Mouse (Mus musculus): Measurements from ENCODE around the gene Sh3rf1. TPM values are rescaled to one million over a fixed set of nuclear protein-coding genes. Genes with fewer than 3 reads are reported as not detected.
"Not testable (repeated sequence)": the region's sequence is repeated elsewhere in the genome, so short reads cannot be mapped to it uniquely, and the experiment has no call there.

Gene Sh3rf1
- polyA plus RNA-seq, 1 experiment from 2014 or later, result 4.8 TPM

DNA sequence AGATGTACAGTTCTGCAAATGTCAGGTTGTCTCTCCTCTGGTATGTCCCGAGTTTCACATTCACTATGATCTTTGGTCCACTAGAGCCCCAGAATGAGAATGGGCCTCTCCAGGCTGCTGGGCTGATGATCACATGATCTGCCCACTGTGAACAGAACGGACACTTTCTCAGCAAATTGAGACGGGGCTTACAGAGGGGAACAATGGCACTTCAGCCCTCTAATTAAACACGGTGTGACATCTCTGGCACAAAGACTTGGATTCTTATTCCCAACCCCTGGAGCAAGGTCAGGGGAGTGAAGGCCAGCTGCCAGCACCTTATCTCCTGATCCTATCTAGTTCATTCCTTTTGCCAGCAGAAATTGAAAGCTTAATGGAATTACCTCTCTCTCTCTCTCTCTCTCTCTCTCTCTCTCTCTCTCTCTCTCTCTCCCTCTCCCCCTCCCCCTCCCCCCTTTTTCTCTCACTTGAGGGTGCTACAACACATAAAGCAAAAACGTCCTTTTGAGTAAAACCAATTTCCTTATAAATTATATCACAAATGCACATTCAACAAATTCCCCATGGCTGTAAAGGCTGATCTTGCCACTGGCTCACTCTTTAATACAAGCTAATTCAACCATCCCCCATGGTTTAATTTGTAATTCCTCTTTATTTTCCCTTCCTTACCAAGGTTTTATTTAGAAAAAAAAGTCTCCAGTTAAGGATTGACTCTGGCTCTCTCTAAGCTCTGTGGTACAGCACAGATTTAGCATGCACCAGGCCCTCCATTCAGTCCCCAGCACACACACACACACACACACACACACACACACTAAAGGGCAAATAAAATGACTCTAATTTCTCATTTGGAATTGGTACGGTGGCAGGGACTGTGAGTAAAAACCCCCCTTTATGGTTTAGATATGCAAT, 179.8 kb downstream of the Sh3rf1 start:
- 24% methylated on average over 6 of the region's 6 CpGs for WGBS
- H3K36me3 ChIP-seq (ENCODE audit: control insufficient read depth, insufficient read depth, low read length), result no peaks in the 10 kb centered on the region
- no peak overlapping the region for H3K4me2 ChIP-seq (replicated peaks; ENCODE audit: low read depth)
- no peak for DNase-seq (ENCODE audit: low spot score)
- H3K4me3 ChIP-seq (ENCODE audit: low read depth, low read length), result no peak overlapping the region
- no peak overlapping the region for H3K27ac ChIP-seq (replicated peaks)
- H3K9me3 ChIP-seq (ENCODE audit: control insufficient read depth, low read length), result no peaks in the 10 kb centered on the region
- no peaks in the 10 kb centered on the region for H3K4me1 ChIP-seq (replicated peaks; ENCODE audit: control insufficient read depth, insufficient read depth)
- no peak for TF ChIP-seq EP300 (optimal IDR thresholded peaks at IDR 0.05)
- TF ChIP-seq CTCF (IDR thresholded peaks at IDR 0.05; ENCODE audit: low read depth), result no peak
- no peaks in the 10 kb centered on the region for H3K27me3 ChIP-seq (ENCODE audit: control insufficient read depth, insufficient read depth, low read length)
- no peak for ATAC-seq (ENCODE audit: low FRiP score, low TSS enrichment)
- H3K9ac ChIP-seq (ENCODE audit: low read length), result no peak overlapping the region

DNA sequence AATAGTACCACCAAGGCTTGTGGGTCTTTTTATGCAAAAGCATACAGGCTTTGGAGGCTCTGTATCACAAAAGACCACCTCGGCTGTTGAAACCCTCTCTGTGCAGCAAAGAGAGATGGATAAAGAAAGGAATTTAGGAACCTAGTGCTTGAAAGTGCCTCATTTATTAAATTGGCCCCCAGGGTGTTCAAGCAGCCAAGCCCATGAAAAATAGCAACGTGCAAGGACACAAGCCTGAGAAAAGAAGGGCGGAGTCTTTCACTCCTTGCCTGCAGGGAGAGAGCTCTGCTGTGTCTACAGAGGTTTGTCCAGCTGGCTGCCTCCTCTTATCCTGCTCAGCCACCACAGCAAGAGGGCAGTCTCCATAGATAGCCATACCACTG, 180.5 kb downstream of the Sh3rf1 start:
- Histone ChIP-seq H3K9ac (ENCODE audit: low read length) (no peak overlapping the region), H3K9me3 (ENCODE audit: control insufficient read depth, low read length) (no peaks in the 10 kb centered on the region), H3K27me3 (ENCODE audit: control insufficient read depth, insufficient read depth, low read length) (no peaks in the 10 kb centered on the region), H3K4me1 (replicated peaks; ENCODE audit: control insufficient read depth, insufficient read depth) (no peaks in the 10 kb centered on the region), H3K27ac (replicated peaks) (no peak overlapping the region), H3K4me2 (replicated peaks; ENCODE audit: low read depth) (no peak overlapping the region), H3K4me3 (ENCODE audit: low read depth, low read length) (no peak overlapping the region), H3K36me3 (ENCODE audit: control insufficient read depth, insufficient read depth, low read length) (no peaks in the 10 kb centered on the region)
- no peak for DNase-seq (ENCODE audit: low spot score)
- TF ChIP-seq CTCF (IDR thresholded peaks at IDR 0.05; ENCODE audit: low read depth) (peak; percentile 24; the same call in 1 of the 2 replicates), EP300 (optimal IDR thresholded peaks at IDR 0.05) (no peak)
- peak; percentile 67 for ATAC-seq (ENCODE audit: low FRiP score, low TSS enrichment)
- 49% methylated on average over 3 of the region's 3 CpGs for WGBS

DNA sequence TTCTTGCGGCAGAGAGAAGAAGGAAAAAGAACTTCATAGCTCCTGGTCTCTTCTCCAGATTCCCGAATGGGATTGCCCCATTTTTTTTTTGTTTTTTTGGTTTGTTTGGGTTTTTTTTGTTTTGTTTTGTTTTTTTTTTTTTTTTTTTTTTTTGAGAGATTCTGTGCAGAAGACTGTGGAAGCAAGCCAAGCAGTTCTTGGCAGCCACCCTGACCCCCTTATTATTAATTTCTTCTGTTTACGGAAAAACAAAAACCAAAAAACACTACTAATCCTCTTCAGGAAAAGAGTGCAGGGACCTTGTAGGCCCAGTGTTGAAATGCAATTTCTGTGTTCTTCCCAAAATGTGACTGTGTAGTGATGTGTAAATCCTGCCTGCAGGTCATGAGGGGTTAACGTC, 185.4 kb downstream of the Sh3rf1 start:
- 81% methylated on average over 4 of the region's 4 CpGs for WGBS
- no peak for ATAC-seq (ENCODE audit: low FRiP score, low TSS enrichment)
- H3K36me3 ChIP-seq (ENCODE audit: control insufficient read depth, insufficient read depth, low read length), result no peaks in the 10 kb centered on the region
- H3K9ac ChIP-seq (ENCODE audit: low read length), result no peak overlapping the region
- H3K4me1 ChIP-seq (replicated peaks; ENCODE audit: control insufficient read depth, insufficient read depth), result no peaks in the 10 kb centered on the region
- no peak for DNase-seq (ENCODE audit: low spot score)
- TF ChIP-seq CTCF (IDR thresholded peaks at IDR 0.05; ENCODE audit: low read depth), result no peak
- TF ChIP-seq EP300 (optimal IDR thresholded peaks at IDR 0.05), result no peak
- H3K4me2 ChIP-seq (replicated peaks; ENCODE audit: low read depth), result no peak overlapping the region
- no peak overlapping the region for H3K4me3 ChIP-seq (ENCODE audit: low read depth, low read length)
- H3K27me3 ChIP-seq (ENCODE audit: control insufficient read depth, insufficient read depth, low read length), result no peaks in the 10 kb centered on the region
- no peaks in the 10 kb centered on the region for H3K9me3 ChIP-seq (ENCODE audit: control insufficient read depth, low read length)
- no peak overlapping the region for H3K27ac ChIP-seq (replicated peaks)

DNA sequence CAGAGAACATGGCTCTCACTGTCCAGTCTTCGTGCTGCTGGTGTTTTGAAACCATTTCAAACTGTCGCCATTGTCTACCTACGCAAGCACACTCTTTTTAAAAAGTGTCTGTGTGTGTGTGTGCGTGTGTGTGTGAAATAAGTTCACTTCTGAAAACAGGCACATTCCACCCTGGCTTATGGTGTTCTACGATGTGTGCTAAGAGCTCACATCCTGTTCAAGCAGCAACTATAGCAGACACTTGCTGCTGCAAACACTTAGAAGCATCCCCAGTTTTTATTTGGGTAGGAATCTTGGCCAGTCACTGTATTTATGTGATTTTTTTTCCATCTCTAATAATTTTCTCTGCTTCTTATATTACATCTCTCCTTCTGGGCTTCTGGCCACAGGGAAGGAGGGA, 186.0 kb downstream of the Sh3rf1 start:
- not testable (repeated sequence) for H3K4me3 ChIP-seq (ENCODE audit: low read depth, low read length); H3K9me3 ChIP-seq (ENCODE audit: control insufficient read depth, low read length); H3K4me1 ChIP-seq (replicated peaks; ENCODE audit: control insufficient read depth, insufficient read depth); H3K36me3 ChIP-seq (ENCODE audit: control insufficient read depth, insufficient read depth, low read length); H3K4me2 ChIP-seq (replicated peaks; ENCODE audit: low read depth); H3K27me3 ChIP-seq (ENCODE audit: control insufficient read depth, insufficient read depth, low read length); ATAC-seq (ENCODE audit: low FRiP score, low TSS enrichment); H3K27ac ChIP-seq (replicated peaks); H3K9ac ChIP-seq (ENCODE audit: low read length); DNase-seq (ENCODE audit: low spot score)
- 73% methylated on average over 5 of the region's 5 CpGs for WGBS

DNA sequence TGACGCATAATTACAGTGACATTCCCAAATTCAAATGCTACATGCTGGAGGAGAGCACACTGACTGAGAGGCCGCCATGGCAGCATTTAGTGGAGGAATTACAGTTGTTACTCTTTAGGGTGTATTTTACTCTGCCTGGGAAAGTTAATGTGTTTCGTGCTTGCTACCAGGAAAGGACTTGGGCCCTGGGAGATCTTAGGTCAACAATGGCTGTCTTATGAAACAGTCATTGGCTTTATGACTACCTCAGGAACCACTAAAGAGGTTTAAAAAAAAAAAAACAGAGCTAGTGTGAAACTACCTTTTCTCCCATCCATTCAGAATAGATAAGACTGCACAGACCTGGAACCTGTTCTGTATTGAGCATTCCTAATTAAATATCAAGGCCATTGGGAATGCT, 195.8 kb downstream of the Sh3rf1 start:
- Histone ChIP-seq H3K4me3 (ENCODE audit: low read depth, low read length) (no peak overlapping the region), H3K9ac (ENCODE audit: low read length) (no peak overlapping the region), H3K4me1 (replicated peaks; ENCODE audit: control insufficient read depth, insufficient read depth) (no peaks in the 10 kb centered on the region), H3K36me3 (ENCODE audit: control insufficient read depth, insufficient read depth, low read length) (no peaks in the 10 kb centered on the region), H3K27ac (replicated peaks) (no peak overlapping the region), H3K27me3 (ENCODE audit: control insufficient read depth, insufficient read depth, low read length) (no peaks in the 10 kb centered on the region), H3K9me3 (ENCODE audit: control insufficient read depth, low read length) (no peaks in the 10 kb centered on the region), H3K4me2 (replicated peaks; ENCODE audit: low read depth) (no peak overlapping the region)
- ATAC-seq (ENCODE audit: low FRiP score, low TSS enrichment) (no peak), DNase-seq (ENCODE audit: low spot score) (no peak)
- WGBS, result 81% methylated on average over 3 of the region's 3 CpGs
- TF ChIP-seq CTCF (IDR thresholded peaks at IDR 0.05; ENCODE audit: low read depth) (no peak), EP300 (optimal IDR thresholded peaks at IDR 0.05) (no peak)

DNA sequence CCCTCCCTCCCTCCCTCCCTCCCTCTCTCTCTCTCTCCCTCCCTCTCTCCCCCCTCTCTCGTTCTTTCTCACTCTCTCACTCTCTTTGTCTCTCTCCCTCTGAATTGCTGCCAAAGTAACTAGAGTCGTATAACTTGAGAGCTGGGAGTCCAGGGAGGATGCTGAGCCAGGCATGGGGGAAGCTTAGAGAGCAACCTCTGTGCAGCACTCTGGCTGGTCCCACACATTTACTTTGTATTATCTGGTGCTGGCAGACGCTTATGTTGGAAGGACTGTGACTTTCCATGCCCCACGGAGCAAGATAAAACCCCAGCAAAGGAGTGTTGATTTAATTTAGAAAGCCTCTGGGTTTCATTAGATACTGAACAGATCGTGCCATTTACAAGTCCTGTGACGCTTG, 196.5 kb downstream of the Sh3rf1 start:
- Histone ChIP-seq H3K9me3 (ENCODE audit: control insufficient read depth, low read length) (no peaks in the 10 kb centered on the region), H3K4me2 (replicated peaks; ENCODE audit: low read depth) (no peak overlapping the region), H3K4me1 (replicated peaks; ENCODE audit: control insufficient read depth, insufficient read depth) (no peaks in the 10 kb centered on the region), H3K9ac (ENCODE audit: low read length) (no peak overlapping the region), H3K27me3 (ENCODE audit: control insufficient read depth, insufficient read depth, low read length) (no peaks in the 10 kb centered on the region), H3K36me3 (ENCODE audit: control insufficient read depth, insufficient read depth, low read length) (no peaks in the 10 kb centered on the region), H3K27ac (replicated peaks) (no peak overlapping the region), H3K4me3 (ENCODE audit: low read depth, low read length) (no peak overlapping the region)
- 32% methylated on average over 6 of the region's 6 CpGs for WGBS
- ATAC-seq (ENCODE audit: low FRiP score, low TSS enrichment), result no peak
- TF ChIP-seq EP300 (optimal IDR thresholded peaks at IDR 0.05), result no peak
- DNase-seq (ENCODE audit: low spot score), result no peak
